Mouse (Mus musculus): Measurements from ENCODE around the gene BC029722.

Gene BC029722

DNA sequence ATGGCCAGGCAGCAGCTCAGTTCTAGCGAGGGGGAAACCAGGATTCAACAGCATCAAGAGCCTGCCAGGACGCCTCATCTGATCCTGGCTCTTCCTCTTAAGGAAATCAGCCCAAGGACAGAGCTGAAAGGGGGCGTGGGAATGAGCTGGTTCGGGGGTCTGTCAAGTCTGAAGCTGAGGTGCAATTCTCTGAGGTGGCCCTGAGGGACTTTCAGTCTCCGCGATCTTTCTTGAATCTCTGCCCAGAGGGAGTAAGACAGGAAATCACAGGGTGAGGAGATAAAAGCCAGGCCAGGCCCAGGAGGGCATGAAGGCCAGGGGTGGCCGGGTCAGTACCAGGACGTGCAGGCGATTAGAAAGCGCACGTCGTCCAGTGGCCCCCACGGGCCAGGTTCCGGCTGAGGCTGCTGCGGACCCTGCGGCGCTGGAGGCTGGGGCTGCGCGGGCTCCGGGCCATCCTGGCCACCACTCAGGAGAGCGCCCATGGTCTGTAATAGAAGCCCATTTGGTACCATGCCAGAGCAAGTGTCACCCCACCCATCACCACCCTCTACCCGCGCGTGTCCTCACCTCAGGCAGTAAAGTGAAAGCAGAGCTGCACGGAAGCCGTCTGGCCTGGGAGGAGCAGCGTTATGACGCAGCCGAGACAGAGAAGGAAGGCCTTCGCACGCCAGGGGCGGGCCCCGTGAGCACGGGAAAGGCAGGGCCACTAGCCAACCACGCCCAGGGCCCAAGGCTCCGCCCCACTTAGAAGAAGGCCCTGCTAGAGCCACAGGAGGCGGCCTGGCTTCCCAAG is 432 bp downstream of the BC029722 start:
- peak; percentile 95 for DNase-seq

DNA sequence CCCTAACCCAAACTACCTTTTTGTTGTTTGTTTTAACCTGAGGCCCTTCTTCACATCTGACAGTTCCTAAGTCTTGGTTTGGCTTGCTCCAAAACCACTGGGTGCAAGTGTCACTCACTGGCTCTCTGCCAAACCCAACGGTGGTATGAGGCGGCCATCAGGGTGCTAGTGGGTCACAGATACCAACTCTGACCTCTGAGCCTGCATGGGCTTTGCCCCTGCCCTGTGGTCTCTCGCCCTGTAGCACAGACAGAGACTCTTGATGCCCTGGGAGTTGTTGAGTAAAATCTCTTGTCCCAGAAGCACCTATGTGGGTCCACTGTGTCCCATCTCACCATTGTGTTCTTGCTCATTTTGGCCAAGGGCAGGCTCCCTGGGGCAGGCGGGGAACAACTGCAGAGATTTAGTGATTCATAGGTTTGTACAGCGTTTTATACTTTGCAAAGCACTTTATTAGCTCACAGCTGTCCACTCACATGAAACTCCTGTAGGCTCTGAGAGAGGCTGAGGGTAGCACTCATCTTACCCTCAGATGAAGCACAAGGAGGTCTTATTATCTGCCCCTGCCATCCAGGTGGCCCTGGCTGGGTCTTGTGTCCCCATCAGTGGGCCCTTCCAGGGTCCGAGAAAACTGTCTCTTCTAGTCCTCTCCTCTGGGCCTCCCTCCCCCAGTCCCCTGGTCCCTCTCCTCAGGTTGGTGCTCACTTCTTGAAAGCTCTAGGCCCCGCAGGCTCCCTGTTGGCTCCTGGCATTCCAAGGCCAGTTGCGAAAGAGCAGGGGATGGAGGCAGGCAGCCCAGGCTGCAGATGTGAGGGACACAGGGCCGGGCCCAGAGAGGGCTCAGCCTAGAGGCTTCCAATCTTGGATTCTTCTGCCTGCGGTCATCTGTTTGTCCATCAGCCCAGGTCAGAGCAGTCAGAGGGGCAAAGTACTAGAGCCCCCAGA is 1.7 kb downstream of the BC029722 start:
- no peak for DNase-seq

DNA sequence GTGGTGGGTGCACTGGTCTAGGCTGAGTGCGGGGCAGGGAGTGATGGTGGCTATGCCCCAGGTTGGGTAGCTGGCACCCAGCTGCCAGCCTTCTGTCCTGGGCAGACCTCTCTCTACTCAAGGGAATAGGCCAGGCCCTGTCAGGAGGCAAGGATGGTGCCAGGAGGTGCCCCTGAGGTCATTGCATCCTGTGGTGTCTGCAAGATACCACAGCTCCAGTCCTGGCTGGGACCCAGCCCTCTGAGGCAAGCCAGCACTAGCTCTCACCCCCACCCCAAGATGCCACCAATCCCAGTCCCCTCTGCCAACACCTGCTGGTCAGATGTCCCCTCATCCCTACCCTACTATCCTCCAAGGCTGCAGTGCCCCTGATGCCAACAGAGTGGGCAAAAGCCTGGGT is 3.0 kb downstream of the BC029722 start:
- DNase-seq = no peak

DNA sequence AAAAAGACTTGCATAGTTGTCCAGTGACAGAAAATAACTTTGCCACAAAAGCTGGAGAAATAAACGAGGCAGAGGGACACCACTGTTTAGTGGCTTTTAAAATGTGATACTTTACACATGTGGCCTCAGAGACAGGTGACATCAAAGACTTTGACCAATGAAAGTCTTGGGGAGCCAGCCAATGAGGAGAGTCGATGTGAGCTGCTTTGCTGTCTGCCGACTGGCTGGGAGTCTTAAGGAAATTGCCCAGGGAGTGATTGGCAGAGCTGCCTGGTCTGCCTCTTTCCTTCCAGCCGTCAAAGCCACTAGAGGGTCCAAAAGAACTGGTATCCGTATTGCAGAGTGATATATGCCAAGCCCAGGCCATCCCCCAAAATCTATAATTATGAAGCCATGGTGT is 4.4 kb downstream of the BC029722 start:
- DNase-seq = no peak

DNA sequence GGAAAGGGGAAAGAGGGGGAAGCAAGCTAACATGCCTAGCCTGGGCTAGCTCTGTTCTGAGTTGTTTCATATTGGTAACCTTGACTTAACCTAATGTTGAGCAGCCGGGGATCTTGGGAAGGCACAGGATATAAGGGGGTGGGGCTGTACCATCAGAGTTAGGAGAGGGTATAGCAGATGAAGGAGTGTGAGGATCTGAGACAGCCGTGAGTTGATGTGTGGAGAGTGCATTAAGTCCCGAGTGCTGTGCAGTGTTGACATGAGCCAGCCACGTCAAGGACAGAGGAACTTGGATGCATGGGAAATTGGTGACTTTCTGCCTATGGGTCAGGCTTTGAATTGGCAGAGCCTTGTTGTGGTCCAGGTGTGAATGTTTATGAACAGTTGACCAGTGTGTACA is 6.6 kb downstream of the BC029722 start:
- no peak for DNase-seq

DNA sequence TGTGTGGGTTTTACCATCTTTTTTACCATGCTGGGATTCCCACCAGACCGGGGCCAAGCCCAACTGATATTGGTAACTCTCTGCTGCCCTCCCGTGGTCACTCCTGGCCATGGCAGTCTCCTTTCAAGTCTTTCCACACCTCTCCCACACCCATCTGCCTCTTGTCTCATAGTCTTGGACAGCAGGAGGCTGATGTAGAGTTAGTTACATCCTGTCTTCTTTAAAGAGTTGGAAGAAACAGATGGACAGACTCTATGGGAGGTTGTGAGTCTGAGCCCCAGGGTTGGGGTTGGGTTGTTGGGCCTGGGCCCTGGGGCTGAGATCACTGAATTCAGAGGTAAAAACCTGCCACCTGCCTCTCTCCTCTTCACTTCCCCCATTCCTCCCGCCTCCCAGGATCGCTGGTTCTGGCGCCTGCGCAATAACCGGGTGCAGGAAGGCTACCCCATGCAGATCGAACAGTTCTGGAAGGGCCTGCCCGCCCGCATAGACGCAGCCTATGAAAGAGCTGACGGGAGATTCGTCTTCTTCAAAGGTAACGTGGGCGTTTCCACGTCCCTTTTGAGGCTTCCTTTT is 7.3 kb downstream of the BC029722 start:
- peak; percentile 82 for DNase-seq

DNA sequence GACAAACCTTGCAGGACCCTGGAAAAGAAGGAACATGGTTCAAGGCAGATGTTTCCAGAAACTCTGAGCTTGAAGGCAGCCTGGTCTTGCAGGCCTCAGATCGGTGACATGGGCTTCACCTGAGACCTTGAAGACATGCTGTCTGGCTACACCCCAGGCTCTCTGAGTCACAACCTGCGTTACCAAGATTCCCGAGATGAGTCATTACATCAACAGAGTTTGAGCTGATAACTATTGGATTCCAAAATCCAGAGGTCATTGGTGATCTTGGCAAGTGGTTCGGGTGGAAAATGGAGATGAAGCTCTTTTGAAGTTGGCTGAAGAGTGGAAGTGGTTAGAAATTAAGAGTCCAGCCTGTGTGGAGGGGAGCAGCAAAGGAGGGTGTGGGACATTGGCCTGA is 9.6 kb downstream of the BC029722 start:
- no peak for DNase-seq

DNA sequence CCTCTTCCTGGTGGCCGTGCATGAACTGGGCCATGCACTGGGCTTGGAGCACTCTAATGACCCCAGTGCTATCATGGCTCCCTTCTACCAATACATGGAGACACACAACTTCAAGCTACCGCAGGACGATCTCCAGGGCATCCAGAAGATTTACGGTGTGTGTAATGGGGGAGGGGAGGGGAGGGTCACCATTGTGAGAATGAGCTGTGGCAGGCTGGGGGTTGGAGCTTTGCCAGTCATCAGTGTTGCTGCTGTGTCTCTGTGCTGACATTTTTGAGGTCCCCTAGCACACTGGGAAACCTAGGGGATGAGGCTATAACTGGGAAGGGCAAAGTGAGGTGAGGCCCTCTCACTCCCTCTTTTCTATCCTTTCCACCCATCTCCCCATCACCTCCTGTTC is 11.8 kb downstream of the BC029722 start:
- DNase-seq = no peak

DNA sequence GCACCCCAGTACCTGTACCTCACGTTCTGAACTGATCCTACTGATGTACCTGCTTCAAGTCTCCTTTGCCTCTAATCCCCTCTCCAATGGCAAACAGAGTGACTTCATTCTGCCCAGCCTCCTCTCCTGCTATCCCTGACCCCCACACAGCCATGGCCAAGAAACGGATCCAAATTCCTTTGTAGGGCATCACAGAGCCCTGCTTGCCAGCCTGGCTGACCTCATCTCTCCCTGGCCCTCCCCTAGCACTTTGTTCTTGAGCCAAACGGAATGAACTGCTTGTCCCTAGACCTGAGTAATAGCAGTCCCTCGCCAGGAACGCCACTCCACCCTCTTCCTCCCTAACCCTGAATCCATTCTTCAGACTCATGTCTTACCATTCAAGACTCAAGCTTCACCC is 12.7 kb downstream of the BC029722 start:
- no peak for DNase-seq

DNA sequence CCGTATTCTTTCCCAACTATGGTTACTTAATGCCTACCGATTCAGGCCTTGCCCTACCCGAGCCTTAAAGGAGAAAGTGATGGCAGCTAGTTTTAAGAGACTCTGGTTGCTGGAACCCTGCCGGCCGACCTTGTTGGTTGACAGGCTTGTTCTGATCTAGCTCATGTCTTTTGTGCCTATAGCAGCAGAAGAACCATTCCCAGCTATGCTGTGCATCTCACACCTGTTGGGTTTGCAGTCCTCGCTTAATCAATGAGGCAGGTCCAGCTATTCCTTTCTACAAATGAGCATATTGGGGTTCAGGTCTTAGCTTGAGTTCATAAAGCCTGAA is 13.3 kb downstream of the BC029722 start:
- no peak for DNase-seq

DNA sequence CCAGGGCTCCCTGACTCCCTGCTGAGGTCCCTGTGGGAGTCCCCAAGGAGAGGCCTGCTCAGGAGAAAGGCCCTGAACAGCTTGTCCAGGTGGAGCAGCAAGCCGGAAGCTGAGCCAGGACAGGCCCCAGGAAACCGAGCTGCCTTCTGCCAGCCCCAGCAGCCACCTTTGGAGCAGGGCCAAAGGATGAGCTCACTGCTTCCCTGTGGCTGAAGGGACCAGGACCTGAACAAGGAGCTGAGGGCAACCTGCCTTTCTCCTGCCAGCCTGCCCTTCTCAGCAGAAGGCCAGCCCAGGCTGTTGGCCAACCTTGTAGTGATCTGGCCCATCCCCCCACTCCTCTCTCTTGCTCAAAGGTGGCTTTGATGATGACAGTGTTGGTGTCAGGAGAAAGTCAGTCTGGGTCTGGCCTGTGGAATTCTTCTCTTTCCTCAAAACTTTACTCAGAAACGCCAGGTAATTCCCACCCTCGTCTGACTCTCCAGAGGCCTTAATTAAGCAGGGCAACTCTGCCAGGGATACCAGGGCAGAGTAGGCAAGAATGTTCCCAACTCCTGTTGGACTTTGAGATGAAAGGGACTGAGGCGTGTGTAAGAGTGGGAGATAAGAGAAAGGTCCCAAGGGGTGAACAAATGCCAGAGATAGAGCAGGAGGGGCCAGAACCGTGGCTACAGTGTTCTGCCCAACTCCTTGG is 13.8 kb downstream of the BC029722 start:
- no peak for DNase-seq

DNA sequence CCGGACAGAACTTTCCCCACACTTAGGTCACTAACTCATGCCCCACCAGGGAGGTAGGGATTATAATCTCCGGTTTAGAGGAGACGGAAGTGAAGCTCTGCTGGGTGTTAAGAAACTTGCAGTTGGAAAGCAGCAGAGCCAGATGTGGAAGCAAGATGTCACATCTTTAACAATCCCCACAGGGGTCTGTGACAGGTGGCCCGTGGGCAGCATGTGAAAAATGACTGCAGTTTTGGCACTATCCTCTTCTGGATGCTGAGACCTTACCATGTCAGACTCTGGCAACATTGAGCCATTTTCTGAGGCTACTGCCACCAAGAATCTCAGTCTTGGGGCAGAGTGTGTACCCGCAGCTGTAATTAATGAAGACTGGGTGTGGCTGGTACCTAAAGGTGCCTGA is 15.2 kb downstream of the BC029722 start:
- DNase-seq = no peak

DNA sequence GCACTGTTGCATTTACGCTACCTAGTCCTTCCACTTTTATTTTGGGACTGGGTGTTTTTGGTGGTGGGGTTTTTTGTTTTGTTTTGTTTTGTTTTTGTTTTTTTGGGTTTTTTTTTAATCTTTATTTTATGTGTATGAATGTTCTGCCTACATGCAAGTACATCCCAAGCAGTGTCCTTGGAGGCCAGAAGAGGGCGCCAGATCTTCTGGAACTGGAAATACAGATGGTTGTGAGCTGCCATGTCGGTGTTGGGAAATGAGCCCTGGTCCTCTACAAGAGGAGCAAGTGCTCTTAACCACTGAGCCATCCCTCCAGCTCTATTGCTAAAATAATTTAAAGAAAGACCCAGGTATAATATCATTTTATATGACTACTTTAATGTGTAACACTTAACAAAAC is 16.5 kb downstream of the BC029722 start:
- no peak for DNase-seq

DNA sequence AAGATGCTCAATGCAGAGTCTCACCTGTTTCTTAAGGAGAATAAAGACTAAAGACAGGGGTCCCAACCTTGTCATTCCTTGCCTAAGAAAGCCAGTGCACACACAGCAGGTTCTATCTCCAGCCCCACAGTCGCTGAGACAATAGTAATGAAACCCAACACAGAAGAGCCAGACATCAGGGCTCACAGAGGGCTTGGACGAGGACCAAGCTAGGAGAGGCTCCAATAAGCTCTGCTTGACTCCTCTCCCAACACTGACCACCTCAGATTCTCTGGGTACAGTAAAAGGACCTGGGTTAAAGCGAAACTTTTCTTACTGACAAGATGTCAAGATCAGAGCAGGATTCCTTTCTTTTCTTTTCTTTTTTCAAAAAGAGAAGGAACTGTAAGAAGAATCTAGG is 20.6 kb downstream of the BC029722 start:
- no peak for DNase-seq

DNA sequence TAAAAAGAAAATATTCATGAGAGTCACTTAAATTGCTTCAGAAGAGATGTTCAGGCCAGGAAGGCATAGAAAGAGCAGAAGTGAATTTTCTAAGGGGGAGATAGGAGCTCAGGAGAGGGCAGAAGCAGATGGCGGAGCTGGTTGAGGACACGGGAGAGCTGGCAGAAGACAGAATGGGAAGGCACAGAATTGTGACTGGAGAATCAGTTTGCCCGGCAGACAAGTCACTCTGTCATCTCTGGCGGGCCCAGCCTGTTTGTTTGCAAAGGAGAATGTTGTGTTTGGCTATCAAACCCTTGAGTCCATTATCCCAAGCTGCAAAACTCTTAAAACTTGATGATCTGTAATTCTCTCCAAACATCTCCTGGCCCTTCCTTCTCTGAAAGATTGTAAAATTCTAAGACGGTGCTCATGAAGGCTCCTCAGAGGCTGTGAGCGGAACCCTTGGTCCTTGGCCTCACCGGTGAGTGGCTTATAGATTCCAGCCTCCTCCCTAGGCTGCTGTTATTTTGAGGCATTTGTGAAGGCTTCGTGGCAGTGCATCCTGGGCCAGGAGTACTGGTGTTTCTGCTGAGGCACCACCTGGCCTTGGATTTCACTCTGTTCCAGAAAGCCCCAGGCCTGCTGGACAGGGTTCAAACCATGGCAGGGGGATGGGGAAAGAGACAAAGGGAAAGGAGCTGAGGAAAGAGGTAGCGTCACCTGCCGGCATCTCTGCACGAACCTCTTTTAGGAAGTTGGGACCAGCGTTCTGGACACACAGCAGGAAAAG is 24.4 kb downstream of the BC029722 start:
- DNase-seq = no peak

DNA sequence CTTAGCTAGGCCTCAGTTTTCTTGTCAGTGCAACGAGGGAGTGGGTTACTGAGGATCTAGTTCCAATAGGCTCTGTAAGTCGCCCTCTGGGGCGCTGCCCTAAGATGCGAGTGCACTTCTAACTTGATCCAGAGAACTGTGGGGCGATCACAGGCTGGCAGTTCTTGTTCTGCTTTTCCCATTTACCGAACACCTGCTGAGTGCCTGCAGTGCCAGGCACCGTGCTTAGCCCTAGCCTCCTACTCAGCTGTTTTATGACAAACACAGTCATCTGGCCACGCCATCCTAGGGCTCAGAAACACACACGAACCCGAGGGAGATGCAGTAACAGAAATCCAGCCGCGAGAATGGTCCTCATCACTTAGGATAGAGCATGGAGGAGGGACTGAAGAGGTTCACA is 26.3 kb downstream of the BC029722 start:
- no peak for DNase-seq

DNA sequence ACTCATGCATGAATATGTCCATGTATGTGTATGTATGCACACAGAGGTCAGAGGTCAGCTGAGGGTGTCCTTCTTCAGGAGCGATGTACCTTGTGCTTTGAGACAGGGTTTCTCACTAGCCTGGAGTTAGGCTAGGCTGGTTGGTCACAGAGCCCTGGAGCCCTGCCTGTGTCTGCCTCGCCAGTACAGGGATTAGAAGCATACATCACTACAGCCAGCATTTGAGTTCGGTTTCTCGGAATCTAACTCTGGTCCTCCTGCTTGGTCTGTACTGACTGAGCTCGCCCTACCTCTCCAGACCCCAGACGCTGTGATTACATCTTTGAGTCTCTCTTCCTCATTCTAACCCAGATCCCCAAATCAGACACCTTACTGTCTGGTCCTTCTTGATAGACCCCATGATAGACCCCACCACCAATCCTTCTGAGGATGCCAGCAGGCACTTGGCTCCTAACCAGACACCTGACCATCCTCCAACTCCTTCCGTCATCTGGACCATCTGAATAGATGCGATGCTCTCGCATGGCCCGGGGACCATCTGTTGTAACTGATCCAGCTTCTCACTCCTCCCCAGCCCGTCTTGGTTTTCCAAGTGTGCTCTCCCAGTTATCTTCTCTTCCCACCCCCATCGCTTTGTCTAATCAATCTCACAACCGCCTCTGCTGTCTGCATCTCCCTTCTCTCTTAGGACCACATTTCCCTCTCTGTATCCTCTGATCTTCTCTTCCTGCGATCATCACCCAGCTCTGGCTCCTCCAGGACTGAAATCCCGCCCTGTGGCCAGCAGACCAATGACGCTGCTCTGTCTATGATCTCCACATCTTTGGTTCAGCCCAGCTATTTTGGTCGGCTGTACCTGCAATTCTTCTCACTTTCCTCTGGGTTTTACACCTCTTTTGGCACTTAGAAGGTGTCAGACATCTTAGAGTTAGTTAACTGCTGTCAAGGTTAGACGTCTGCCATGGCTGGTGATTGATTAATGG is 31.0 kb downstream of the BC029722 start:
- no peak for DNase-seq

DNA sequence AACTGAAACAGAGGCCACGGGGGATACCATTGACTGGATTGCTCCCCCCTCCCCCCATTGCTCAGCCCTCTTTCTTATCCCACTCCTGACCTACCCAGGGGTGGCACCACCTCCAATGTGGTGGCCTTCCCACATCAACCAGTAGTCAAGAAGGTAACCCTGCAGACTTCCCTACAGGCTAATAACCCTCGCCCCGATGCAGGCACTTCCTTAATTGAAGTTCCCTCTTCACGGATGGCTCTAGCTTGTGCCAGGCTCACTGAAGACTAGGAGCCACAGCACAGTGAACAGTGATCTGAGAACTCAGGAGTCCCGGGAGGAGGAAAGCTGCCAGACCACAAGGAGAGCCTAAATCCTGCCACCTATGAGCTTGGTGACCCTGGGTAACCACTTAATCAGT is 32.3 kb downstream of the BC029722 start:
- no peak for DNase-seq

DNA sequence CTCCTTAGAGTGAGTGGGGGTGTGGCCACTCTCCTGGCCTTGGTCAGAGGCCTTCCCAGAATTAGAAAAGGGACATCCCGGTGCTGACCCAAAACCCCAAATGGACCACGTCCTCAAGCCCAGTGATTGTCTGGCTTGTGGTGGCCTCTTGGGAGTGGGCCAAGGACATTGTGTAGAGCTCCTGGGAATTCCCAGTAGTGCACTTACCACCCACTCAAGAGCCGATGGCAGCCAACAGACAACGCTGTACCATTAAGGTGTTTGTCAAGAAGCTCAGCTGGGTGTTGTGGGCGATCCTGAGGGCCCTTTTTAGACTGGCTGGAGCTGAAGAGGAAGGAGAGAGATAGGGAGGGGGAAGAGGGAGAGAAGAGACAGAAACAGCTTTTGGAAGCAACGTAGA is 34.7 kb downstream of the BC029722 start:
- DNase-seq = no peak

DNA sequence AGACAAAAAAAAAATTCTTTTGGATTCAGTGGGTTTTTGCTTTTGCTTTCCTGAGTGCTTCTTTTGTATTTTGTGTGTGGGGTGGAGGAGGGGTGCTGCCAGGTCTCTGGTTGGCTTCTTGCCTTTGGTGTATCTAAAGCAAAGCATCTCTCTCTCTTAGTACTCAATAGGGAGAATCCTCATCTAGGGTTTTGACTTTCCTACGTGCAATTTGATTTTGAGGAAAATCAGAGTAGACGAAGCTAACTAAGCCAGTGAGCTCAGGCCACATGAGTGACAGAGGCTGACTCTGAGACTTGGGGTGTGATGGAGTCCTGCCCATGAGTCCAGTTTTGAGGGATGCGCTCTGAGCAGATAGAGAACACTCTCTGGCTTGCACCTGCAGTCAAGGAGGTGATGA is 39.7 kb downstream of the BC029722 start:
- no peak for DNase-seq

DNA sequence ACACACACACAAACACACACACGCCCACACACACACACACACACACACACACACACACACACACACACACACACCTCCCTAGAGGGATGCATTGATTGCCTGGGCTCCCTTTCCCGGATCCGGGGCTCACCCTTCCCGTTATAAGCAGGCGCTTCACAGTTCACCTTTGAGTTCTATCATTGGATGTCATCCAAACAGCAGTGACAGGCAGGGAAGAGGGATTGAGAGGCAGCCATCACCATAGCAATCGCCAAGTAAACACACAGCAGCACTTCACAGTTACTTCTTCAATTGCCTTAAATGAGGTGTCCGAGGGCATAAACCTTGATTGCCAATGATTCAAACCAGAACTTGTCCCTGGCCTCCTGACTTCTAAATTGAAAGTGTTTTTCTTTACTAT is 40.2 kb downstream of the BC029722 start:
- no peak for DNase-seq

Measured in embryo, embryonic 11 days (tissue).